Mouse (Mus musculus): ENCODE measurements at regions not wholly inside any gene's neighbourhood (a gene's known extent, or its start where the extent isn't known, plus 50 kb on each side); places are given as distances from the start of the nearest gene placed in this dataset.

DNA sequence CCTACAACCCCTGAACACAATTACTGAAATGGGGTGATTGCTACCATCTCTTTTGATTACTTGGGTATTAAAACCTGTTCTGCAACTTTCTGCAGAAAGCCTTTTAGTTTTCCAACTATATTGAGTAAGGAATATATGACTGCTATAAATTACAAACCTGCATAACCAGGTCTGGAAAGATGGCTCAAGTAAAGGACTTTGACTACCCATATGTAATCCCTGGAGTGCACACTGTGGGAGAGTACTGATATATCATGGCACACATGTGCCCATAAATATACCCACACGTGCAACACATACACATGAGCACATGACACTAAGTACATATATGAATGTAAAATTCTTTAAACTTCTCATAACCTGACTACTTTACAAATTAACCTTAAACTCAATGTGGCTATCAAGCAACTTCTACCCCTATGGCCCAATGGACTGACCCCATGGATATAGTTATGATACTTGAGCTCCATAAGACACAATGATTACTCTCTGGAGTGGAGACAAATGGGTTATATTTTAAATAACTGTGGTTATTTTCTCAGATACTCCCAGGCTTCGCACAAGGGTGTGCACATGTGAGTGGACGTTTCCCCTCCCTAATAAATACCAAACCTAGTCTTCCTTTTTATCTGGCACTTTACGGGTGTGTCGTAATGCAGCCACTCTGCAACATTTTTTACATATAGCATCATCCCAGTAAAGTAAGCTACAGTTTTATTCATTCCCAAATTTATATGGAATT, 717.1 kb upstream of the 4930412O13Rik start:
- no peaks in the 10 kb centered on the region for H3K27me3 ChIP-seq (ENCODE audit: insufficient read depth, low read length)
- H3K4me1 ChIP-seq (ENCODE audit: insufficient read depth, low read length), result no peaks in the 10 kb centered on the region
- no peak overlapping the region for H3K4me3 ChIP-seq (ENCODE audit: low read length)
- 88% methylated on average over 5 of the region's 5 CpGs for WGBS
- no peak overlapping the region for H3K27ac ChIP-seq
- no peaks in the 10 kb centered on the region for H3K9me3 ChIP-seq (ENCODE audit: low read length)
- no peak for ATAC-seq
- H3K4me2 ChIP-seq (ENCODE audit: low read depth, low read length), result no peak overlapping the region
- no peaks in the 10 kb centered on the region for H3K36me3 ChIP-seq (ENCODE audit: insufficient read depth, low read length)
- no peak for DNase-seq (ENCODE audit: low spot score)
- no peak for TF ChIP-seq CTCF (IDR thresholded peaks at IDR 0.05; ENCODE audit: low read depth)
- no peak overlapping the region for H3K9ac ChIP-seq (replicated peaks; ENCODE audit: low read length)

DNA sequence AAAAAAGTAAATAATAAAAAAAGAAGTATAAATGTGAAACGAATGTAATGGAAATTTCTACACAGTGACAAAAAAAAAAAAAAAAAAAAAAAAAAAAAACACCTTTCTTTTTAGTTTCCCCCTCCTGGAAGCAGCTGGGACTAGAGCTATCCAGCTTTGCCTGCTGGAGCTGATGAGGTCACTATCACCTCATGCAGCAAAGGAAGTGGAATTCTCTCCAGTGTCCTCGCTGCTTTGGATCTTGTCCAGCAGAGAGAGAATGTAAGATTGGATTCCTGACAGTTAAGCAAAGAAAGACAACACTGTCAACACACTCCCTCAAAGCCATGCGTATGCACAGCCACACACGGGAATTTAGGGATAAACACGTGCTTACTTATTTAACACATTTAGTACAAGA, 698.9 kb upstream of the 4930412O13Rik start:
- no peak overlapping the region for H3K9ac ChIP-seq (replicated peaks; ENCODE audit: low read length)
- no peaks in the 10 kb centered on the region for H3K9me3 ChIP-seq (ENCODE audit: low read length)
- no peak for DNase-seq (ENCODE audit: low spot score)
- H3K27me3 ChIP-seq (ENCODE audit: insufficient read depth, low read length), result no peaks in the 10 kb centered on the region
- ATAC-seq, result no peak
- no peak for TF ChIP-seq CTCF (IDR thresholded peaks at IDR 0.05; ENCODE audit: low read depth)
- H3K27ac ChIP-seq, result no peak overlapping the region
- no peak overlapping the region for H3K4me2 ChIP-seq (ENCODE audit: low read depth, low read length)
- H3K4me3 ChIP-seq (ENCODE audit: low read length), result no peak overlapping the region
- H3K4me1 ChIP-seq (ENCODE audit: insufficient read depth, low read length), result no peaks in the 10 kb centered on the region
- WGBS, result 62% methylated on average over 5 of the region's 5 CpGs
- H3K36me3 ChIP-seq (ENCODE audit: insufficient read depth, low read length), result no peaks in the 10 kb centered on the region

DNA sequence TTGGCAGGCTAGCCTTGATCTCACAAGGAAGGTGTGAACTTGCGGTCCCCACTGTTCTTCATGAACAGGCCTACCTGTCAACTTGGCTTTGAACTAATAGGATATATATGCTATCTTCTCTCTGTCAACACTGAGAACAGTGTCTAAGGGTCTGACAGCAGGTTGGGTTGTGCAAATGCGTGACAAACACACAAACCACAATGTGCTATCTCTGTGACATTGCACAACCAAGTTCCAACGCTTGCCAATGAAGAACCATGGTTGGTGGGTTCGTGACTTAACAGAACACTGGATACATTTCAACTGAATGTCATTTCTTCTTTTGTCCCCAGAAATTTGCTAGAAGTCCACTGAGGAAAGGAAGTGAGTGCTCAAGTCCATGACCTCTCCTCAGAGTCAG, 696.8 kb upstream of the 4930412O13Rik start:
- no peak for DNase-seq (ENCODE audit: low spot score)
- H3K4me3 ChIP-seq (ENCODE audit: low read length), result no peak overlapping the region
- 94% methylated on average over 4 of the region's 4 CpGs for WGBS
- H3K27me3 ChIP-seq (ENCODE audit: insufficient read depth, low read length), result no peaks in the 10 kb centered on the region
- H3K36me3 ChIP-seq (ENCODE audit: insufficient read depth, low read length), result no peaks in the 10 kb centered on the region
- ATAC-seq, result no peak
- no peak overlapping the region for H3K9ac ChIP-seq (replicated peaks; ENCODE audit: low read length)
- TF ChIP-seq CTCF (IDR thresholded peaks at IDR 0.05; ENCODE audit: low read depth), result no peak
- H3K27ac ChIP-seq, result no peak overlapping the region
- H3K4me1 ChIP-seq (ENCODE audit: insufficient read depth, low read length), result no peaks in the 10 kb centered on the region
- no peaks in the 10 kb centered on the region for H3K9me3 ChIP-seq (ENCODE audit: low read length)
- H3K4me2 ChIP-seq (ENCODE audit: low read depth, low read length), result no peak overlapping the region

DNA sequence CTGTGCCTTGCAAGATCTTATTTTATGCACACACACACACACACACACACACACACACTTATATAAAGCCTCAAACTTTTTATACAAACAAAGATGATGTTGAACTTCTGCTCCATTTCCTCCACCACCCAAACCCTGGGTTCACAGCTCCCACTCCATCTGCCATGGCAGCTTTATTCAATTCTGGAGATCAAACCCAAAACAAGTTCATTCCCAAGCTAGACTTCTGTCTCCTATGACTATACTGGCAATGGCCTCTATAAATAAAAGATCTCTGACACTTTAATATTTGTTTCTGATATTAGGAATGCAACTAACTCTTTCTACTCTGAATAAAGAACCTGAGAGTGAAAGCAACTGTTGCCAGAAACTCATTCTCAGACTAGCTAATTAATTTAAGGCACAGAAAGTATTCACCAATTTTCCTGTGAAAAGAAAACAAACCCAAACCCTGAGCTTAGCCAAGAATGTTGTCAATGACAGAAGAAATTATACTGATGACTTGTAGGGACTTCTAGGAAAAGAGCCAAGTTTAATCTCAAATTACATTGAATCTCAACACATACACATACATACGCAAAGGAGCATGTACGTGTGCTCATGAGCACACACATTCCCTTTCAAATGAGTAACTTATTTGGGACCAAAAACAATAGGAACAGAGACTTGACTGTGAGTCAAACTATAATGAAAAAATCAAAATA, 695.1 kb upstream of the 4930412O13Rik start:
- no peak for TF ChIP-seq CTCF (IDR thresholded peaks at IDR 0.05; ENCODE audit: low read depth)

DNA sequence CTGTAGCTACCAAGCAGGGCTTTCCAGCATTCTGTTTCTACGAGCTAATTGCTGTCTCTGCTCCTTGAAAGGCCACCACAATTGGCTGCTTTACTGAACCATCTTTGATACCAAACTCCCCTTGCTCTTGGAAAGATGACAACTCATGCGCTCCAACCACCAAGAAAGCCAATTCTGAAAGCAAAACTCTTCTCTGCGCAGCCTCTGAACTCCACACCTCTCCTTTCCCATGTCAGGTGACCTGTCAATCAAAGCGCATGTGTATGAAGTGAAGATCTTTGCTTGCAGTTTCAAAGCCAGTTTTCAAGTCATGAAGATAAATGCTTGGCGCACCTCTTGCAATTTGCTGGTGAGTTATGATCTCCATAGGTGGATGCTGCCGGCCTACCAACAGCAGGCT, 687.9 kb upstream of the 4930412O13Rik start:
- no peak for TF ChIP-seq CTCF (IDR thresholded peaks at IDR 0.05; ENCODE audit: low read depth)
- Histone ChIP-seq H3K4me1 (ENCODE audit: insufficient read depth, low read length) (no peaks in the 10 kb centered on the region), H3K4me2 (ENCODE audit: low read depth, low read length) (no peak overlapping the region), H3K9me3 (ENCODE audit: low read length) (no peaks in the 10 kb centered on the region), H3K27ac (no peak overlapping the region), H3K9ac (replicated peaks; ENCODE audit: low read length) (no peak overlapping the region), H3K36me3 (ENCODE audit: insufficient read depth, low read length) (no peaks in the 10 kb centered on the region), H3K27me3 (ENCODE audit: insufficient read depth, low read length) (no peaks in the 10 kb centered on the region), H3K4me3 (ENCODE audit: low read length) (no peak overlapping the region)
- 93% methylated on average over 6 of the region's 6 CpGs for WGBS
- ATAC-seq (no peak), DNase-seq (ENCODE audit: low spot score) (no peak)

More for the DNA sequence above, 695.1 kb upstream of the 4930412O13Rik start:
- Histone ChIP-seq H3K9me3 (ENCODE audit: low read length) (no peaks in the 10 kb centered on the region), H3K27me3 (ENCODE audit: insufficient read depth, low read length) (no peaks in the 10 kb centered on the region), H3K27ac (no peak overlapping the region), H3K4me1 (ENCODE audit: insufficient read depth, low read length) (no peaks in the 10 kb centered on the region), H3K36me3 (ENCODE audit: insufficient read depth, low read length) (no peaks in the 10 kb centered on the region), H3K4me3 (ENCODE audit: low read length) (no peak overlapping the region), H3K9ac (replicated peaks; ENCODE audit: low read length) (no peak overlapping the region), H3K4me2 (ENCODE audit: low read depth, low read length) (no peak overlapping the region)
- DNase-seq (ENCODE audit: low spot score) (no peak), ATAC-seq (no peak)
- WGBS, result 57% methylated on average over 2 of the region's 2 CpGs

DNA sequence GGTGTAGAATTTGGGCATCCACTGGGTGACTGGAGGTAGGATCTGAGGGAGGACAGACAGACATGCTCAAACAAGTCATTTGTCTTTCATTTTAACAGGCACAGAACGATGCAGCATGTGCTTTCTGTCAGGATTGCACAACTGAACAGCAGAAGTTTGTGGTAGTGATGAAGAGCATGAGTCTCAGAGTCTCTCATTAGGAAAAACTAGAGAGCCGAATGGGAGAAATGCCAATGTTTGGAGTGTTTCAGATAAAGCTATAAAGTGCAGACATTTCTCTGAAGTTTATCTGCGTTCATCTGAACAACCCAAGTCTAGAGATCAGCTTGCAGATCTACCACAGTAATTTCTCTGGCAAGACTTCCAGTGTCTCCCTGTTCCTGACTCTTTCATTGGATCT, 684.0 kb upstream of the 4930412O13Rik start:
- ATAC-seq (no peak), DNase-seq (ENCODE audit: low spot score) (no peak)
- no peak overlapping the region for H3K4me2 ChIP-seq (ENCODE audit: low read depth, low read length)
- no peak overlapping the region for H3K27ac ChIP-seq
- no peaks in the 10 kb centered on the region for H3K9me3 ChIP-seq (ENCODE audit: low read length)
- H3K9ac ChIP-seq (replicated peaks; ENCODE audit: low read length), result no peak overlapping the region
- no peaks in the 10 kb centered on the region for H3K36me3 ChIP-seq (ENCODE audit: insufficient read depth, low read length)
- no peak for TF ChIP-seq CTCF (IDR thresholded peaks at IDR 0.05; ENCODE audit: low read depth)
- no peaks in the 10 kb centered on the region for H3K4me1 ChIP-seq (ENCODE audit: insufficient read depth, low read length)
- H3K27me3 ChIP-seq (ENCODE audit: insufficient read depth, low read length), result no peaks in the 10 kb centered on the region
- WGBS, result 78% methylated on average over 3 of the region's 3 CpGs
- no peak overlapping the region for H3K4me3 ChIP-seq (ENCODE audit: low read length)

DNA sequence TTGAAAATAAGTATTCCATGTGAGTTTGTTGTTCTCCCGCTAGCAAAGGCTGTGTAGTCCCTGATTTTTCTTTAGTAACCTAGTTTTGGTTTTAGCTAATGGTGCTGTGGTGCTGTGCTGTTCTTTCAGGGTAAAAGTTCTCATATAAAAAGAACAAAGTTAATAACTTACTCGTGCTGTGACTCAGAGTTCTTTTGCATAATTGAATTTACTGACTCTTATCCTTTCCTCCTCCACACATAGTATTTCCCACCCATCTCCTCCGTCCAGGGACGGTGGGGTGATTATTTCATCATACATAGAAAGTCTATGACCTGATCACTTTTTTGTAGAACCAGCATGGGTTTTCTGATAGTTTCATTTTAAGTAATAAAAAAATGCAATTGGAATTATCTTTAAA, 673.1 kb upstream of the 4930412O13Rik start:
- H3K4me2 ChIP-seq (ENCODE audit: low read depth, low read length), result no peak overlapping the region
- H3K4me3 ChIP-seq (ENCODE audit: low read length), result no peak overlapping the region
- H3K9me3 ChIP-seq (ENCODE audit: low read length), result no peaks in the 10 kb centered on the region
- WGBS, result 88% methylated on average over 4 of the region's 4 CpGs
- H3K36me3 ChIP-seq (ENCODE audit: insufficient read depth, low read length), result no peaks in the 10 kb centered on the region
- no peak for ATAC-seq
- no peak overlapping the region for H3K9ac ChIP-seq (replicated peaks; ENCODE audit: low read length)
- no peaks in the 10 kb centered on the region for H3K27me3 ChIP-seq (ENCODE audit: insufficient read depth, low read length)
- no peak for TF ChIP-seq CTCF (IDR thresholded peaks at IDR 0.05; ENCODE audit: low read depth)
- H3K4me1 ChIP-seq (ENCODE audit: insufficient read depth, low read length), result no peaks in the 10 kb centered on the region
- H3K27ac ChIP-seq, result no peak overlapping the region
- no peak for DNase-seq (ENCODE audit: low spot score)

All from hindbrain, postnatal 0 days (tissue).